Mouse (Mus musculus) CH12.LX (cell line): ENCODE results near the gene Diras2. TPM values are rescaled to one million over a fixed set of nuclear protein-coding genes. Genes with fewer than 3 reads are reported as not detected.

Source experiments
- DNase-seq: peaks from one replicate; pipeline ENCODE4 v3.0.0-alpha.2; 2013; ENCODE audit errors: extremely low read depth
- H3K27ac ChIP-seq: 2 replicates; pipeline ENCODE4 v1.5.1; 2012; ENCODE audit warnings: low read depth, mild to moderate bottlenecking, control low read depth, moderate library complexity; ENCODE audit not compliant: insufficient read depth
- H3K27me3 ChIP-seq: replicated peaks from 2 replicates; pipeline ENCODE3; 2012; ENCODE audit warnings: inconsistent platforms
- H3K36me3 ChIP-seq, 2 experiments: replicated peaks in 1 of 2; 2 replicates each; pipeline versions ENCODE3 to v1.6.1; 2012; ENCODE audit warnings: inconsistent platforms in 1 of 2, low read length in 1 of 2, mild to moderate bottlenecking in 1 of 2, mixed read lengths in 1 of 2, moderate library complexity in 1 of 2; ENCODE audit not compliant: control insufficient read depth in 1 of 2, insufficient read depth in 1 of 2
- H3K4me1 ChIP-seq, 2 experiments: 2 replicates each; pipeline ENCODE4 v1.6.1; 2012; ENCODE audit warnings: inconsistent platforms in 1 of 2, moderate library complexity in 1 of 2; ENCODE audit not compliant: insufficient read depth in 2 of 2, control insufficient read depth in 1 of 2
- H3K4me2 ChIP-seq: 2 replicates; pipeline ENCODE4 v1.6.1; 2012; ENCODE audit warnings: low read depth, mild to moderate bottlenecking, control low read depth; ENCODE audit not compliant: poor library complexity, insufficient read depth, severe bottlenecking
- H3K4me3 ChIP-seq, 3 experiments: fragments of 150-350 bp in 1 of 3; sonication (generic) in 1 of 3; replicated peaks in 1 of 3; 2 replicates each; pipeline versions ENCODE3 to v1.5.1; 2011 to 2012; ENCODE audit warnings: low read depth in 2 of 3, low read length in 2 of 3, mild to moderate bottlenecking in 2 of 3, moderate library complexity in 2 of 3, control low read depth in 1 of 3, improper control_type of control experiment in 1 of 3, inconsistent platforms in 1 of 3, mixed read lengths in 1 of 3; ENCODE audit not compliant: poor library complexity in 1 of 3
- H3K79me2 ChIP-seq: replicated peaks from 2 replicates; pipeline ENCODE4 v1.6.1; 2012; ENCODE audit warnings: mild to moderate bottlenecking, moderate library complexity; ENCODE audit not compliant: control insufficient read depth, poor library complexity, insufficient read depth, severe bottlenecking; ENCODE audit errors: extremely low read depth
- H3K9ac ChIP-seq: 2 replicates; pipeline ENCODE4 v1.6.1; 2012; ENCODE audit warnings: low read depth, mild to moderate bottlenecking, control low read depth, moderate library complexity; ENCODE audit not compliant: insufficient read depth
- H3K9me3 ChIP-seq: replicated peaks from 2 replicates; pipeline ENCODE3; 2012; ENCODE audit warnings: low read length, inconsistent platforms, mixed read lengths
- CHD1 ChIP-seq: IDR thresholded peaks from 2 replicates; pipeline ENCODE4 v1.6.1; 2012; ENCODE audit warnings: low read depth, low read length, improper control_type of control experiment, inconsistent platforms
- CHD2 ChIP-seq: IDR thresholded peaks from 2 replicates; pipeline ENCODE4 v1.6.1; 2011; ENCODE audit warnings: low read length, improper control_type of control experiment
- E2F4 ChIP-seq: IDR thresholded peaks from 2 replicates; pipeline ENCODE4 v1.6.1; 2011; ENCODE audit warnings: low read depth, low read length, improper control_type of control experiment; ENCODE audit not compliant: insufficient replicate concordance
- ETS1 ChIP-seq: conservative IDR thresholded peaks from 2 replicates; pipeline ENCODE4 v1.6.1; 2012; ENCODE audit warnings: low read depth, mild to moderate bottlenecking, inconsistent platforms, low read length, improper control_type of control experiment, moderate library complexity
- GABPA ChIP-seq: IDR thresholded peaks from 2 replicates; pipeline ENCODE4 v1.6.1; 2012; ENCODE audit warnings: low read depth, low read length, improper control_type of control experiment, inconsistent platforms; ENCODE audit not compliant: insufficient replicate concordance
- HCFC1 ChIP-seq: IDR thresholded peaks from 2 replicates; pipeline ENCODE4 v1.6.1; 2012; ENCODE audit warnings: low read depth, mild to moderate bottlenecking, inconsistent platforms, low read length, improper control_type of control experiment
- IRF4 ChIP-seq: IDR thresholded peaks from 2 replicates; pipeline ENCODE4 v1.6.1; 2014; ENCODE audit warnings: low read depth, mild to moderate bottlenecking, inconsistent platforms, low read length, improper control_type of control experiment
- KAT2A ChIP-seq: IDR thresholded peaks from 2 replicates; pipeline ENCODE4 v1.6.1; 2012; ENCODE audit warnings: low read length, improper control_type of control experiment, inconsistent platforms; ENCODE audit not compliant: insufficient replicate concordance
- MAFK ChIP-seq: IDR thresholded peaks from 2 replicates; pipeline ENCODE4 v1.6.1; 2011; ENCODE audit warnings: low read length, improper control_type of control experiment; ENCODE audit not compliant: insufficient replicate concordance
- MYC ChIP-seq: IDR thresholded peaks from 2 replicates; pipeline ENCODE4 v1.6.1; 2011; ENCODE audit warnings: low read depth, mild to moderate bottlenecking, improper control_type of control experiment, low read length
- NRF1 ChIP-seq: IDR thresholded peaks from 2 replicates; pipeline ENCODE4 v1.6.1; 2014; ENCODE audit warnings: low read depth, mild to moderate bottlenecking, inconsistent platforms, low read length, improper control_type of control experiment, moderate library complexity
- POLR2A ChIP-seq: IDR thresholded peaks from 2 replicates; pipeline ENCODE4 v1.6.1; 2011; ENCODE audit warnings: low read depth, mild to moderate bottlenecking, improper control_type of control experiment, low read length
- POLR2AphosphoS2 ChIP-seq: IDR thresholded peaks from 2 replicates; pipeline ENCODE4 v1.6.1; 2011; ENCODE audit warnings: low read depth, low read length, improper control_type of control experiment
- RAD21 ChIP-seq: IDR thresholded peaks from 2 replicates; pipeline ENCODE4 v1.6.1; 2011; ENCODE audit warnings: low read depth, mild to moderate bottlenecking, low read length, improper control_type of control experiment, moderate library complexity
- RCOR1 ChIP-seq: conservative IDR thresholded peaks from 2 replicates; pipeline ENCODE4 v1.6.1; 2012; ENCODE audit warnings: low read depth, mild to moderate bottlenecking, inconsistent platforms, low read length, improper control_type of control experiment
- SIN3A ChIP-seq: IDR thresholded peaks from 2 replicates; pipeline ENCODE4 v1.6.1; 2012; ENCODE audit warnings: low read length, improper control_type of control experiment, inconsistent platforms
- SMC3 ChIP-seq: IDR thresholded peaks from 2 replicates; pipeline ENCODE4 v1.6.1; 2011; ENCODE audit warnings: low read depth, low read length, improper control_type of control experiment
- TBP ChIP-seq: conservative IDR thresholded peaks from 2 replicates; pipeline ENCODE4 v1.6.1; 2011; ENCODE audit warnings: low read depth, low read length, improper control_type of control experiment
- USF1 ChIP-seq: IDR thresholded peaks from 2 replicates; pipeline ENCODE4 v1.6.1; 2014; ENCODE audit warnings: low read depth, mild to moderate bottlenecking, inconsistent platforms, low read length, improper control_type of control experiment
- USF2 ChIP-seq: conservative IDR thresholded peaks from 2 replicates; pipeline ENCODE4 v1.6.1; 2011; ENCODE audit warnings: low read depth, low read length, improper control_type of control experiment
- ZC3H11A ChIP-seq: IDR thresholded peaks from 2 replicates; pipeline ENCODE4 v1.6.1; 2012; ENCODE audit warnings: low read depth, mild to moderate bottlenecking, inconsistent platforms, low read length, improper control_type of control experiment
- ZKSCAN1 ChIP-seq: IDR thresholded peaks from 2 replicates; pipeline ENCODE4 v1.6.1; 2012; ENCODE audit warnings: low read depth, inconsistent platforms, low read length, improper control_type of control experiment, borderline replicate concordance
- dilution Hi-C: fragments of 300-500 bp; cut with MboI; formaldehyde crosslinking; loops from 2 replicates; pipeline ENCODE4 v1.14.3; 2020; ENCODE audit warnings: low sequenced_read_pairs; ENCODE audit not compliant: extremely low pct_unique_long_range_greater_than_20kb, extremely low pct_ligation_motif_present
- in situ Hi-C: fragments of 300-500 bp; cut with MboI; formaldehyde crosslinking; loops from 3 replicates; pipeline ENCODE4 v1.14.3; 2019; ENCODE audit warnings: low sequenced_read_pairs, low pct_ligation_motif_present, low pct_unique_long_range_greater_than_20kb, mixed read lengths
- polyA plus RNA-seq: library from polyadenylated mRNA; unstranded; fragments of >175 nt; gene quantifications from 2 replicates; pipeline ENCODE4 v1.2.1, GENCODE M21; 2012; ENCODE audit warnings: low read depth; ENCODE audit not compliant: insufficient read length
- total RNA-seq, 2 experiments: library from RNA; depleted of rRNA; stranded (reverse); fragments of 300-350 nt in 1 of 2; fragments of >200 nt in 1 of 2; gene quantifications; 2 replicates each; pipeline ENCODE4 v1.2.3; 2012 to 2014

The Diras2 gene
- total and polyA plus RNA-seq, 3 experiments: 2.8 to 8.5 (median 3.9) TPM

- H3K27ac ChIP-seq: no peak overlapping the region
- no peak for DNase-seq
- H3K4me1 ChIP-seq: peaks cover 0 to 10% of the 10 kb centered on the region in 2 experiments; a peak in 2 of 4 replicates
- dilution Hi-C loops (no loop called here), in situ Hi-C loops (no loop called here)
- no peaks in the 10 kb centered on the region for H3K36me3 ChIP-seq
- peaks cover 12% of the 10 kb centered on the region for H3K9me3 ChIP-seq
- H3K79me2 ChIP-seq: no peaks in the 10 kb centered on the region
- H3K4me2 ChIP-seq: no peak overlapping the region
- no peak overlapping the region for H3K4me3 ChIP-seq
- TF ChIP-seq ZKSCAN1 (no peak), RAD21 (no peak), RCOR1 (no peak), NRF1 (no peak), TBP (no peak), HCFC1 (no peak), POLR2A (no peak), KAT2A (no peak), ZC3H11A (no peak), SMC3 (no peak), MAFK (no peak), E2F4 (no peak), ETS1 (no peak)
- H3K27me3 ChIP-seq: no peaks in the 10 kb centered on the region
- no peak overlapping the region for H3K9ac ChIP-seq
These were observed 42.3 kb downstream of the Diras2 start for GRCm38 (mm10) chr13:52488821-52489220.

GRCm38 (mm10) chr13:52484064-52484463 is 47.0 kb downstream of the Diras2 start:
- peaks cover 6% of the 10 kb centered on the region for H3K9me3 ChIP-seq
- H3K36me3 ChIP-seq: no peaks in the 10 kb centered on the region
- no peak overlapping the region for H3K4me3 ChIP-seq
- DNase-seq: no peak
- dilution Hi-C loops: no loop called here
- TF ChIP-seq IRF4: no peak
- no peak for TF ChIP-seq RCOR1
- no peak for TF ChIP-seq USF2
- TF ChIP-seq CHD1: no peak
- TF ChIP-seq SMC3: no peak
- no peak for TF ChIP-seq MYC
- TF ChIP-seq POLR2AphosphoS2: no peak
- no peak for TF ChIP-seq CHD2
- TF ChIP-seq USF1: no peak
- no peak for TF ChIP-seq SIN3A
- no peak for TF ChIP-seq GABPA
- TF ChIP-seq, all 38 proteins: peak for 0
- Histone ChIP-seq H3K9ac (no peak overlapping the region), H3K4me1 (0 out of 4 replicates have a peak, but pooled peaks cover 0 to 2% of the 10 kb centered on the region in 2 experiments), H3K27ac (no peak overlapping the region), H3K79me2 (no peaks in the 10 kb centered on the region), H3K27me3 (peaks cover 2% of the 10 kb centered on the region), H3K4me2 (no peak overlapping the region)
- in situ Hi-C loops: no loop called here
